Mouse (Mus musculus) c-Kit-positive CD71-negative TER-119-negative erythroid progenitor cells, embryonic 14.5 days (primary cell): ENCODE results near the gene Leng9.

Experiments used
- DNase-seq: peaks from one replicate; pipeline ENCODE4 v3.0.0-alpha.2; 2013; ENCODE audit warnings: low read depth

The Leng9 gene

DNA sequence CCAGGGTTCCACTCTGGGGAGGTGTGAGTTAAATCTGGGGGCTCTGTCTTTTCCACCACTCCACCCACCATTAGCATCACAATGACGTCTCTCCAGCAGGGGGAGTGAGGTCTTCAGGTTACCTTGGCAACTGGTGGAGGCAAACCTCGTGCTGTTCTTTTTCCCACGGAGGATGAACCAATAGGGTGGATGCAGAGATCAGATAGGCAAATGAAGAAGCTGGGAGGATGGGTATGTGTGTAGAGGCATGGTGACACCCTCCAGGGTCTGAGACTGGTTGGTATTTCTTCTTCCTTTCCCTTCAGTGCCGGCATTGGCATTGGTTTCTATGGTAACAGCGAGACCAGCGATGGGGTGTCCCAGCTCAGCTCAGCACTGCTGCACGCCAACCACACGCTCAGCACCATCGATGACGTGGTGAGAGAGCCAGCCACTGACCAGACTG is 25.8 kb downstream of the Leng9 start:
- DNase-seq, result peak; percentile 44

GRCm38 (mm10) chr7:4123732-4124131 is 26.4 kb downstream of the Leng9 start:
- DNase-seq, result no peak

- no peak for DNase-seq
Observed at GRCm38 (mm10) chr7:4122783-4123182, 27.4 kb downstream of the Leng9 start.

DNA sequence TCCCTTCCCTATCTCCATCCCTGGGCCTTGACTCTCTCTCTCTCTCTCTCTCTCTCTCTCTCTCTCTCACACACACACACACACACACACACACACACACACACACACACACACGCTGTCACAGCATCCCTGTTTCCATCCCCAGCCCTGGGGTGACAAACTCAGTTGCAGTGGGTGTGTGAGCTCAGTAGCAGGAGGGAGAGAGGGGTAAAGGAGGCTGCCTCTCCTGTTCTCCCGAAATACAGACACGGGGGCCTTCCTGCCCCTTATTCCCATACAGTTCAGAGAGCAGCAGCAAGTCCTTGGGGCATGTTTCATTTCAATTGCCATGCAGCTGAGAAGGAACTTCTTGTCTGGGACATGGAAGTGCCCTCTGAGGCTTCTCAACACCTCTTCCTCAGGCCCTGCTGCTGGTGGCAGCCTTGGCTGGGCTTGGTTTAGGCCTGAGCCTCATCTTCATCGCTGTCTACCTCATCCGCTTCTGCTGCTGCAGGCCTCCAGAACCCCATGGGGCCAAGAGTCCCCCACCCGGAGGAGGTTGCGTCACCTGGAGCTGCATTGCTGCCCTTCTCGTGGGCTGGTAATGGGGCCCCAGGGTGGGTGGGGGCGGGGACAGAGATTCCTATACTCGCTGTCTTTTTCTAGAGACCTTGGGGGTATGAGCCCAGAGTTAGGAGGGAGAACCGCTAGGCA is 28.0 kb downstream of the Leng9 start:
- no peak for DNase-seq

DNA sequence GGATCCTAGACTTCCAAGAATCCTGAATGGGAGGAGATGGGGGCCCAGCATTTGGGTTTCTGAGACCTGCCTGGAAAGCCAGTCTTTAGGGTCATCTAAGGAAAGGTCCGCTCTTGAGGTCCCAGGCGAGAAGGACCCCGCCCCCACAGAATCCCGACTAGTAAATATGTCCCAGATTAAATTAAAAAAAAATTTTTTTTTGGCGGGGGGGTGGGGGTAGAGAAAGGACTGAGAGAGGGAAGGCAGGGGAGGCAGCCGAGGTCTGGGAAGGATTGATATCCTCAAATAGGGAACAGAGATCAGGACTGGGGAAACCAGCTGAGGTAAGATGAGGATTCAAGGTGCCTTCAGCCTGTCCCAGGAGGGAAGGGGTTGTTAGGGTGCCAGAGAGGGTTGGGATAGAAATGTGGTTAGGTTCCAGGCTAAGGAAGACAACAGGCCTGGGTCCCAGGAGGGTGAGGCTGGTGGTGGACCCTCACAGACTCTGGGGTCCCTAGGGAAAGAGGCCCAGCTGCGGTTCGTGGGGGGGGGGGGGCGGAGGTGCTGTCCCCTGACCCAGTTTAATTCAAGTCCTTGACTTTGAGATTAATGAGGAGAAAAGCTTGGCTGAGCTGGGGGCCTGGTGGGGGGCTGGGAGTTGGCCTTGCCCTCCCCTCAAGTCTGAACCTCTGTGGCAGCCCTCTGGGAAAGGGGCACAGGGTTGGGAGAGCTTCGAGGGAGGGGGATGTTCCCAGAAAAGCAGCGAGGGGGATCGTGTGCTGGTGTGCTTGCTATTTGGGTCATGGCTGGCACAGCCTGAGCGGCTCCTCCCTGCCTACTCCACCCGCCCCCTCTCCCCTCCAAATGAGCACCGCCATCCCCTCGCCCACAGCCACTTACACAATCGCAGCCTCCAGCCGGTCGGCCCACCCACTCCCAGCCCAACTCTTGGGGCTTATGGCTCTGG is 29.9 kb downstream of the Leng9 start:
- DNase-seq, result no peak

DNA sequence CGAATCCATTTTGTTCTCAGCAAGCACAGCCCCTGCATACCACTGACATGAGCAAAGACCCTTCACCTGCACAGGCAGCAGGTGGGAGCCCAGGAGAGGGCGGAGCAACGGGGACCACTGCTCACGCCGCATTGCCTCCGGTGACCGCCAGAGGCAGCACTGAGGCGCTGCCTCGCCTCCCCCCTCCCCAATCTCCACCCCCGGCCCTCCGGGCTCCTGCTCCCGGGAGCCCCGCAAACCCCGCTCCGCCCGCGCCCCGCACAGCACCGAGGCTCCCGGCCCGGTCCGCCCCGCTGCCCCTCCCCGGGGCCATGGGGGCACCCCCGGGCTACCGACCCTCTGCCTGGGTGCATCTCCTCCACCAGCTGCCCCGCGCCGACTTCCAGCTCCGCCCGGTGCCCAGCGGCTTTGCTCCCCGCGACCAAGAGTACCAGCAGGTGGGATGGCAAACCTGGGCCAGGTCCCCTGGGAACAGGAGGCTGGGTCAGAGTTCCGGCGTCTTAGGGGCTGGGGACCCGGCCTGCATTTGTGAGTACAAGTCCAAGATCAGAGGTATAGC is 30.8 kb downstream of the Leng9 start, which contains the start of gene Ttyh1:
TSS of gene Ttyh1 (plus strand) at position 65 of the 559 bp plus-strand sequence.
- DNase-seq, result no peak

- no peak for DNase-seq
Observed at GRCm38 (mm10) chr7:4117050-4117814, 32.9 kb downstream of the Leng9 start.

GRCm38 (mm10) chr7:4111766-4112165 is 38.4 kb downstream of the Leng9 start:
- no peak for DNase-seq

DNA sequence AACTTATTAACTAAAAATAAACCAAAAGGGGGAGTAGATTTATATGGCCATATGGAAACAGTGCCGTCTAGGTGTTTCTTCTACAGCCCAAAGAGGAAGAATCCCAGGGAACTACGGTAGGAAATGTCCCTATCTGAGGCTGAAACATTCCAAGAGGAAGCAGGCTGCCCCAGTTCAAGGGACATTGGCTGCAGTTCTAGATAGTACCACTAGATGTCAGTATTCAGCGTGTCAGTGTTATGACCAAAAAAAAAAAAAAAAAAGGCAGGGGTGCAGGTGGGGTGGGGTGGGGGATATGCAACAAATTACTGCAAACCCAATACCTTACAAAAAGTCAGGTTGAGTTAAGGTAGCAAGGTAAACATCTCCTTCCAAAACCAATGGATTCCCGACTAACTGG is 46.8 kb downstream of the Leng9 start:
- DNase-seq, result no peak

- DNase-seq, result no peak
Observed at GRCm38 (mm10) chr7:4101144-4101543, 49.0 kb downstream of the Leng9 start.

GRCm38 (mm10) chr7:4098832-4099231 is 51.3 kb downstream of the Leng9 start:
- DNase-seq, result no peak

DNA sequence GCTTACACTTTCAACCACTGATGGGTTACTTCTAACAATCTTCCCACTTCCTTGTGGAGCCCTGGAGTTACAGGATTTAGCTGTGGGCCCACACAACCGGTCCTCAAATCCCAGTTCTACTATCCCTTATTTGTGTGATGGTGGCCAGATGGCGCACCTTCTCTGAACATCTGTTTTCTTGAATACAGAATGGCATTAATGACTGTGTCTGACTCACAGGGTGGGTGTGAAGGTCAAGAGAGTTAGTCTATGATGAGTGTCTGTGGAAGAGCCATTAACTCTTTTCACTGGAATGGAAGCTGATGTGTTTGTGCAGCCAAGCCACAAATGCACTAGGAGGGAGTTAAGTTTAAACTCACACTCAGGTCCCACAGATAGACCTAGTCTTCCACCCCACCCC is 51.9 kb downstream of the Leng9 start:
- DNase-seq, result no peak
